Mouse (Mus musculus): ENCODE results near the gene Hivep1.

DNA sequence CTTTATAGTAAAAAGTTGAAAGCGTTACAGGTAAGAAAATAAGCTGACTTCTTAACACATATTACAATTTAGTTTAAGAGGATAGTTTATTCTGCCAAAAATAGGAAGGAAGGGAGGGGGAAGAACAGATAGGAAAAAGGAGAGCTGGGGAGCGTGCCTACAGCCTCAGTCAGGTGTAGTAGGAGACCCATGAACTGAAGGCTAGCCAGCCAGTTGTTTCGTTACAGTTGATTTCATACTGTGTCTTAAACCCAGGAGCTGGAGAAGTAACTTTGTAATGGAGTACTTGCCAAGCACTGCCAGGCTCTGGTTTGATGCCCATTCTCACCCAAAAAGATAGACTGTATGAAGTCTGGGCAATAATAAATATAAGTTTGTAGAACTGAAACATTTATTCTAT, 52.5 kb downstream of the Hivep1 start:
- TF ChIP-seq CTCF (IDR thresholded peaks at IDR 0.05; ENCODE audit: low read depth), result no peak
- no peak for TF ChIP-seq EP300 (IDR thresholded peaks at IDR 0.05; ENCODE audit: low read depth)
